Mouse (Mus musculus): Measurements from ENCODE around the gene Styxl1. TPM values are rescaled to one million over a fixed set of nuclear protein-coding genes. Genes with fewer than 3 reads are reported as not detected.

Gene Styxl1
- total RNA-seq, 2 experiments from 2014 or later = 0.23 to 0.51 TPM

- no peak for DNase-seq (ENCODE audit: low spot score in 2 of 2)
Observed at GRCm38 (mm10) chr5:135702682-135703192, 75.4 kb downstream of the Styxl1 start.

- no peak for DNase-seq (ENCODE audit: low spot score in 2 of 2)
Observed at GRCm38 (mm10) chr5:135702190-135702589, 76.0 kb downstream of the Styxl1 start.

- no peak for DNase-seq (ENCODE audit: low spot score in 2 of 2)
Observed at GRCm38 (mm10) chr5:135701601-135702000, 76.6 kb downstream of the Styxl1 start.

GRCm38 (mm10) chr5:135697711-135698111 lies 80.5 kb downstream of the Styxl1 start:
- no peak for DNase-seq (ENCODE audit: low spot score in 2 of 2)

Small RNAs within 50 kb of the gene (microRNA-seq; reads per million reads assigned to microRNA genes)
- 0.95 to 2.4 reads per million in 2 experiments for gene Mir7034 (ENCODE audit: borderline number of aligned reads in 2 of 2)

Other genes with a start within 250 kb of the Styxl1 start
- gene Hip1, start 233.3 kb downstream of the Styxl1 start, total RNA-seq (2021) = 10 to 100 TPM; 19.7 to 24.4 TPM
- gene Ccl26, start 214.8 kb downstream of the Styxl1 start, total RNA-seq (2021) = not detected
- 1 to 10 TPM in 1 of 2 experiments, not detected in 1; 2.1 TPM for gene Ccl24, start 205.3 kb downstream of the Styxl1 start, total RNA-seq (2021)
- gene Rhbdd2, start 145.8 kb downstream of the Styxl1 start, total RNA-seq (2021) = 10 to 100 TPM; 43.1 to 46.3 TPM
- 100 to 1,000 TPM; 315 to 352 TPM for gene Por, start 108.4 kb downstream of the Styxl1 start, total RNA-seq (2021)
- 10 to 100 TPM; 46.2 to 94.5 TPM for gene Tmem120a, start 33.9 kb downstream of the Styxl1 start, total RNA-seq (2021)
- gene Mdh2, start 95 bp upstream of the Styxl1 start, total RNA-seq (2021) = 100 to 1,000 TPM; 474 to 759 TPM
- 1 to 10 TPM; 2.6 to 4.2 TPM for gene Srrm3, start 28.5 kb upstream of the Styxl1 start, total RNA-seq (2021)
- gene Hspb1, start 109.5 kb upstream of the Styxl1 start, total RNA-seq (2021) = 1,000 to 10,000 TPM in 1 of 2 experiments, 100 to 1,000 TPM in 1; 220 to 1,206 TPM
- gene Ywhag, start 156.2 kb upstream of the Styxl1 start, total RNA-seq (2021) = 100 to 1,000 TPM; 665 to 853 TPM
- 1 to 10 TPM; 3.3 to 4.3 TPM for gene Ssc4d, start 196.1 kb upstream of the Styxl1 start, total RNA-seq (2021)
- not detected for gene Zp3, start 201.7 kb upstream of the Styxl1 start, total RNA-seq (2021)
- gene Dtx2, start 216.4 kb upstream of the Styxl1 start, total RNA-seq (2021) = 10 to 100 TPM; 12.8 to 18.7 TPM

Measured in adrenal gland, adult 18-20 months (tissue).